Mouse (Mus musculus): ENCODE measurements around the gene Arsk. TPM values are rescaled to one million over a fixed set of nuclear protein-coding genes. Genes with fewer than 3 reads are reported as not detected.

The Arsk gene
- total and polyA plus RNA-seq, 2 experiments from 2014 or later, result 1.4 to 2.4 TPM

DNA sequence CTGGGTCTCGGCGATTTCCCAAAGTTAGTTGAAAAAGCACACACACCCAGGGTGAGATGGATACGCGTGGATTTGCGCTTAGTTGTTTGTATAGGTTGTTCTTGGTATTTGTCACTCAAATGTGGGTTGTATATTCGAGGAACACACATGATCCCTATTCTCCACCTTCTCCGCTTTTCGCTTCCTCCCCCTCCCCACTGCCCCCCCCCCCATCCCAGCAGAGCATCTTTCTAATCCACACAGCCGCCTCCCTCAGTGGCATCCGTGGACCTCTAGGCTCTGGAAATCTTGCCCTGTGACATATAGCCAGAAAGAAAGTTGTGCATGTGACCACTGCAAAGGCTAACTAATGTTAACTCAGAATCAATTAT lies 41.6 kb downstream of the Arsk start, which contains the start of gene Gpr150:
TSS of gene Gpr150 (minus strand) at position 101 of the 371 bp plus-strand sequence.
- ATAC-seq (ENCODE audit: insufficient read depth, low read depth), result no peak
- H3K27me3 ChIP-seq (ENCODE audit: control insufficient read depth, insufficient read depth, low read length), result peaks cover 47% of the 10 kb centered on the region
- peak within 1 kb of the TSS; percentile 78 for H3K4me2 ChIP-seq (ENCODE audit: low read depth, low read length)
- TF ChIP-seq EP300 (IDR thresholded peaks at IDR 0.05; ENCODE audit: low read depth) (no peak), CTCF (IDR thresholded peaks at IDR 0.05; ENCODE audit: low read depth) (no peak)
- H3K4me1 ChIP-seq (ENCODE audit: control insufficient read depth, insufficient read depth), result peaks cover 11% of the 10 kb centered on the region
- peak within 1 kb of the TSS; percentile 28; the same call in 1 of the 2 replicates for H3K9ac ChIP-seq (replicated peaks; ENCODE audit: low read depth, low read length)
- WGBS, result 18% methylated on average over 10 of the region's 10 CpGs
- no peak for DNase-seq (ENCODE audit: low spot score)
- no peaks in the 10 kb centered on the region for H3K36me3 ChIP-seq (replicated peaks; ENCODE audit: control insufficient read depth, insufficient read depth, low read length)
- peak within 1 kb of the TSS; percentile 51 for H3K4me3 ChIP-seq (ENCODE audit: low read depth, low read length)
- no peaks in the 10 kb centered on the region for H3K9me3 ChIP-seq (replicated peaks; ENCODE audit: control insufficient read depth, low read length)
- H3K27ac ChIP-seq (ENCODE audit: low read depth), result no peak within 1 kb of the TSS

- Histone ChIP-seq H3K4me1 (ENCODE audit: control insufficient read depth, insufficient read depth) (peaks cover 11% of the 10 kb centered on the region), H3K4me3 (ENCODE audit: low read depth, low read length) (peak overlapping the region; percentile 51), H3K4me2 (ENCODE audit: low read depth, low read length) (peak overlapping the region; percentile 78), H3K36me3 (replicated peaks; ENCODE audit: control insufficient read depth, insufficient read depth, low read length) (no peaks in the 10 kb centered on the region), H3K27ac (ENCODE audit: low read depth) (no peak overlapping the region), H3K9ac (replicated peaks; ENCODE audit: low read depth, low read length) (no peak overlapping the region; the same call in 1 of the 2 replicates), H3K9me3 (replicated peaks; ENCODE audit: control insufficient read depth, low read length) (no peaks in the 10 kb centered on the region), H3K27me3 (ENCODE audit: control insufficient read depth, insufficient read depth, low read length) (peaks cover 47% of the 10 kb centered on the region)
- WGBS, result under 1% methylated on average over 32 of the region's 34 CpGs
- DNase-seq (ENCODE audit: low spot score) (peak; percentile 16), ATAC-seq (ENCODE audit: insufficient read depth, low read depth) (peak; percentile 86)
- TF ChIP-seq CTCF (IDR thresholded peaks at IDR 0.05; ENCODE audit: low read depth) (peak; percentile 40; the same call in 1 of the 2 replicates), EP300 (IDR thresholded peaks at IDR 0.05; ENCODE audit: low read depth) (no peak)
These were observed 42.2 kb downstream of the Arsk start for GRCm38 (mm10) chr13:76056261-76056724.

DNA sequence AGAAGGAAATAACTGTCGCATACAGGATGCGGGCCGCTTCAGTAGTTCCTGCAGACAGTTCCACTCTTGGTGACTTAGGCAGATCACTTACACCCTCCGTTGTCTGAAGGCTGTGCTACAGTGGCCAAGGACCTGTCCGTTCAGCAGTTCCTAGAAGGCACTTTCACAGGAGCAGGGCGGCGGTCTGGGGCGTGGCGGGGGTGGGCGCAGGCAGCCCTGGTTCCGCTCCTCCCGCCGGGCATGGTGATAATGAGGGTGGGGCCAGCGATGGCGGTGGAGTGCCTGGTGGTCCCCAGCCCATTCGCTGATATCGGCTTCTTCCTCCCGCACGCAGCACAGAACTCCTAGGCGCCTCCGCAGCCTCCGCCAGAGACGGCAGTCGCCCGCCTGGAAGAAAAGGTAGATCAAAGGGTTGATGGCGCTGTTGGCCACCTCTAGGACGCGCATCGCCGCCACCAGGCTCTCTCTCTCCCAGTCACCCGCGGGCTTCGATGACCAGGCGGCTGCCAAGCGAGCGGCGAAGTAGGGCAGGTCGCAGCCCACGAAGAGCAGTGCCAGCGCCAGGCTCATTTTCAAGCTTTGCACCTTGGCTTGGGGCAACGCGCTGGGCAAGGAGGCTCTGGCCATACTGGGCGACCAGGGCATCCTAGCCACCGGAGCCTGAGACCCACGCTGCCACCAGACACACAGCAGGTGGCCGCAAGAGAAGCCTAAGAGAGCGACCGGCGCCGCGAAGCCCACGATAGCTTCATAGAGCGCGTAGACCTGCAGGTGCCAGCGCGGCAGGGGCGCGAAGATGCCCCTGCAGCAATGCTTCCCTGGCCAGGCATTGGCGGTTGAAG lies 42.8 kb downstream of the Arsk start:
- no peaks in the 10 kb centered on the region for H3K9me3 ChIP-seq (replicated peaks; ENCODE audit: control insufficient read depth, low read length)
- H3K27ac ChIP-seq (ENCODE audit: low read depth), result no peak overlapping the region
- DNase-seq (ENCODE audit: low spot score), result no peak
- peak overlapping the region; percentile 51 for H3K4me3 ChIP-seq (ENCODE audit: low read depth, low read length)
- H3K9ac ChIP-seq (replicated peaks; ENCODE audit: low read depth, low read length), result peak overlapping the region; percentile 28; the same call in 1 of the 2 replicates
- peaks cover 11% of the 10 kb centered on the region for H3K4me1 ChIP-seq (ENCODE audit: control insufficient read depth, insufficient read depth)
- no peak for ATAC-seq (ENCODE audit: insufficient read depth, low read depth)
- TF ChIP-seq CTCF (IDR thresholded peaks at IDR 0.05; ENCODE audit: low read depth), result no peak
- TF ChIP-seq EP300 (IDR thresholded peaks at IDR 0.05; ENCODE audit: low read depth), result no peak
- 1% methylated on average over 55 of the region's 59 CpGs for WGBS
- no peaks in the 10 kb centered on the region for H3K36me3 ChIP-seq (replicated peaks; ENCODE audit: control insufficient read depth, insufficient read depth, low read length)
- peaks cover 47% of the 10 kb centered on the region for H3K27me3 ChIP-seq (ENCODE audit: control insufficient read depth, insufficient read depth, low read length)
- H3K4me2 ChIP-seq (ENCODE audit: low read depth, low read length), result peak overlapping the region; percentile 78

DNA sequence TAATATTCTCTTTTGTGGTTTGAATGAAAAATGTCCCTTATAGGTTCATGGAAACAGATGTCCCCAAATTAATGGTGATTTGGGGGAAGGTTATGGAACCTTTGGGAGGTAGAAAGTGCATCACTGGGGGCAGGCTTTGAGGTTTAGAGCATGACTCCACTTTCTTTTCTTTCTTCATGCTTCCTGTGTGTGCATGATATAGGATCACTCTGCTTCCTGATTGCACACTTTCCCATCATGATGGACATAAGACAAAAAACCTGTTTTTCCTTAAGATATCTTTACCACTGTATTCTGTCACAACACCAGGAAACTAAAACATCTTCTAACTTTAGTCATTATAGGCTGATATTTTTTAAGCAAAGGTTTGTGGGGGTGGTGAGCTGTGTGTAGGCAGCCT lies 53.5 kb downstream of the Arsk start:
- H3K9me3 ChIP-seq (replicated peaks; ENCODE audit: control insufficient read depth, low read length), result 0 out of 2 replicates have a peak, but pooled peaks cover under 1% of the 10 kb centered on the region
- no peaks in the 10 kb centered on the region for H3K4me1 ChIP-seq (ENCODE audit: control insufficient read depth, insufficient read depth)
- no peaks in the 10 kb centered on the region for H3K36me3 ChIP-seq (replicated peaks; ENCODE audit: control insufficient read depth, insufficient read depth, low read length)
- no peaks in the 10 kb centered on the region for H3K27me3 ChIP-seq (ENCODE audit: control insufficient read depth, insufficient read depth, low read length)
- H3K9ac ChIP-seq (replicated peaks; ENCODE audit: low read depth, low read length), result no peak overlapping the region
- DNase-seq (ENCODE audit: low spot score), result no peak
- no peak overlapping the region for H3K4me3 ChIP-seq (ENCODE audit: low read depth, low read length)
- TF ChIP-seq EP300 (IDR thresholded peaks at IDR 0.05; ENCODE audit: low read depth), result no peak
- TF ChIP-seq CTCF (IDR thresholded peaks at IDR 0.05; ENCODE audit: low read depth), result no peak
- no peak overlapping the region for H3K27ac ChIP-seq (ENCODE audit: low read depth)
- H3K4me2 ChIP-seq (ENCODE audit: low read depth, low read length), result no peak overlapping the region
- no peak for ATAC-seq (ENCODE audit: insufficient read depth, low read depth)

DNA sequence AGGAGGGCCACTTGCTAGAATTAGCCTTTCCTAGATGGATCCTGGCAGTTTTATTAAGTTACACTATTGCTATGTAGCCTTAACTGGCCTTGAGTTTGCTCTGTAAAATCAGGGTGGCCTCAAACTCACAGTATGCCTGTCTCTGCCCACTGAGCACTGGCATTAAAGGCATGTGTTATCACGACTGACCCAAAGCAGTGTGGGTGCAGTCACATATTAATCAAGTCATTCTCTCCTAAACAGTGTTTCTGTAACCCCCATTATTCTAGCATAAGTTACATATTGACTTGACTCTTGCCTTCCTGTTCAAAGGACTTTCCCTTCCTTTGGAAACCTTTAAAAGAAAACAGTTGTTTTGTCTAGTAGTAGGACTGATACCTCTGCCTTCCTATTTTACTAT lies 56.0 kb downstream of the Arsk start:
- Histone ChIP-seq H3K4me1 (ENCODE audit: control insufficient read depth, insufficient read depth) (no peaks in the 10 kb centered on the region), H3K4me3 (ENCODE audit: low read depth, low read length) (no peak overlapping the region), H3K9me3 (replicated peaks; ENCODE audit: control insufficient read depth, low read length) (no peaks in the 10 kb centered on the region), H3K36me3 (replicated peaks; ENCODE audit: control insufficient read depth, insufficient read depth, low read length) (no peaks in the 10 kb centered on the region), H3K27me3 (ENCODE audit: control insufficient read depth, insufficient read depth, low read length) (no peaks in the 10 kb centered on the region), H3K4me2 (ENCODE audit: low read depth, low read length) (no peak overlapping the region), H3K27ac (ENCODE audit: low read depth) (no peak overlapping the region), H3K9ac (replicated peaks; ENCODE audit: low read depth, low read length) (no peak overlapping the region)
- DNase-seq (ENCODE audit: low spot score) (no peak), ATAC-seq (ENCODE audit: insufficient read depth, low read depth) (no peak)
- 56% methylated on average over 1 of the region's 1 CpGs for WGBS
- no peak for TF ChIP-seq CTCF (IDR thresholded peaks at IDR 0.05; ENCODE audit: low read depth)
- no peak for TF ChIP-seq EP300 (IDR thresholded peaks at IDR 0.05; ENCODE audit: low read depth)

Data from heart, postnatal 0 days (tissue).